Mouse (Mus musculus) C2C12 (cell line): ENCODE results near the gene Dync2li1. TPM values are rescaled to one million over a fixed set of nuclear protein-coding genes. Genes with fewer than 3 reads are reported as not detected.
A peak's percentile ranks its signal among the peaks of the same experiment; 100 is the strongest.

Experiments
- H3K27me3 ChIP-seq: one replicate; pipeline ENCODE4 v1.6.1; 2011; ENCODE audit not compliant: control insufficient read depth, insufficient read depth, insufficient read length
- H3K36me3 ChIP-seq: one replicate; pipeline ENCODE4 v1.6.1; 2011; ENCODE audit not compliant: control insufficient read depth, insufficient read depth
- H3K4me3 ChIP-seq: one replicate; pipeline ENCODE4 v1.5.1; 2011; ENCODE audit warnings: mild to moderate bottlenecking, control low read depth; ENCODE audit not compliant: poor library complexity, insufficient read depth, severe bottlenecking
- H3K79me2 ChIP-seq: one replicate; pipeline ENCODE4 v1.6.1; 2011; ENCODE audit not compliant: control insufficient read depth, insufficient read depth
- H3K79me3 ChIP-seq: one replicate; pipeline ENCODE4 v1.6.1; 2011; ENCODE audit warnings: low read depth, control low read depth
- H3ac ChIP-seq: one replicate; pipeline ENCODE3; 2011; ENCODE audit warnings: low read depth; ENCODE audit not compliant: control insufficient read depth, insufficient read length
- CEBPB ChIP-seq: IDR thresholded peaks from one replicate; pipeline ENCODE4 v1.6.1; 2011; ENCODE audit warnings: low read depth, mild to moderate bottlenecking, control low read depth, moderate library complexity
- CTCF ChIP-seq: IDR thresholded peaks from one replicate; pipeline ENCODE4 v1.5.1; 2011; ENCODE audit not compliant: control insufficient read depth, insufficient read depth, insufficient read length
- FOSL1 ChIP-seq: IDR thresholded peaks from one replicate; pipeline ENCODE4 v1.8.0; 2011; ENCODE audit warnings: mild to moderate bottlenecking, low read length; ENCODE audit not compliant: poor library complexity, insufficient read depth, severe bottlenecking
- MAX ChIP-seq: IDR thresholded peaks from one replicate; pipeline ENCODE4 v1.6.1; 2011; ENCODE audit warnings: mild to moderate bottlenecking, control low read depth
- MYOD1 ChIP-seq: IDR thresholded peaks from one replicate; pipeline ENCODE4 v1.6.1; 2011; ENCODE audit warnings: low read depth; ENCODE audit not compliant: control insufficient read depth, insufficient read length
- MYOG ChIP-seq: IDR thresholded peaks from one replicate; pipeline ENCODE4 v1.6.1; 2011; ENCODE audit not compliant: control insufficient read depth, insufficient read length; ENCODE audit errors: extremely low read depth
- USF1 ChIP-seq: IDR thresholded peaks from one replicate; pipeline ENCODE4 v1.6.1; 2011; ENCODE audit warnings: low read depth, mild to moderate bottlenecking, control low read depth, moderate library complexity
- polyA plus RNA-seq: library from polyadenylated mRNA; unstranded; fragments of >200 nt; fragmentation: generic; extraction: Trizol; gene quantifications from one replicate; pipeline ENCODE4 v1.2.1, GENCODE M21; 2012; ENCODE audit warnings: missing spikeins

The Dync2li1 gene
- polyA plus RNA-seq, 1 experiment, result 4.0 TPM

- Histone ChIP-seq H3K79me3 (no peaks in the 10 kb centered on the region), H3K27me3 (no peaks in the 10 kb centered on the region), H3K4me3 (no peak overlapping the region), H3ac (no peak overlapping the region), H3K79me2 (peaks cover 16% of the 10 kb centered on the region), H3K36me3 (peaks cover 40% of the 10 kb centered on the region)
- TF ChIP-seq CTCF (no peak), MYOG (no peak)
Observed at GRCm38 (mm10) chr17:84581740-84582414, 44.4 kb upstream of the Dync2li1 start.

GRCm38 (mm10) chr17:84584107-84584506 lies 42.2 kb upstream of the Dync2li1 start:
- no peaks in the 10 kb centered on the region for H3K79me3 ChIP-seq
- no peak overlapping the region for H3K4me3 ChIP-seq
- peaks cover 55% of the 10 kb centered on the region for H3K36me3 ChIP-seq
- no peak overlapping the region for H3ac ChIP-seq
- no peak for TF ChIP-seq MYOD1
- no peak for TF ChIP-seq USF1
- TF ChIP-seq CEBPB, result no peak
- no peak for TF ChIP-seq FOSL1
- no peak for TF ChIP-seq CTCF
- no peak for TF ChIP-seq MYOG
- no peak for TF ChIP-seq MAX
- H3K79me2 ChIP-seq, result peaks cover 16% of the 10 kb centered on the region
- no peaks in the 10 kb centered on the region for H3K27me3 ChIP-seq

- no peaks in the 10 kb centered on the region for H3K27me3 ChIP-seq
- peaks cover 57% of the 10 kb centered on the region for H3K36me3 ChIP-seq
- no peak for TF ChIP-seq FOSL1
- TF ChIP-seq CTCF, result no peak
- peak; percentile 97 for TF ChIP-seq MYOD1
- TF ChIP-seq MAX, result peak; percentile 98
- peak; percentile 4 for TF ChIP-seq USF1
- no peak for TF ChIP-seq CEBPB
- TF ChIP-seq MYOG, result no peak
- H3ac ChIP-seq, result no peak overlapping the region
- H3K79me3 ChIP-seq, result no peaks in the 10 kb centered on the region
- no peak overlapping the region for H3K4me3 ChIP-seq
- H3K79me2 ChIP-seq, result peaks cover 8% of the 10 kb centered on the region
Observed at GRCm38 (mm10) chr17:84585104-84585503, 41.2 kb upstream of the Dync2li1 start.

GRCm38 (mm10) chr17:84590065-84590464 lies 36.2 kb upstream of the Dync2li1 start:
- Histone ChIP-seq H3K79me3 (no peaks in the 10 kb centered on the region), H3K36me3 (peaks cover 79% of the 10 kb centered on the region)

GRCm38 (mm10) chr17:84591431-84592150 lies 34.7 kb upstream of the Dync2li1 start:
- Histone ChIP-seq H3K36me3 (peaks cover 83% of the 10 kb centered on the region), H3K27me3 (no peaks in the 10 kb centered on the region), H3ac (no peak overlapping the region), H3K79me3 (no peaks in the 10 kb centered on the region), H3K4me3 (no peak overlapping the region), H3K79me2 (no peaks in the 10 kb centered on the region)
- TF ChIP-seq MYOD1 (no peak), CEBPB (no peak), USF1 (no peak), MAX (no peak), CTCF (no peak), FOSL1 (no peak), MYOG (no peak)

More at GRCm38 (mm10) chr17:84590065-84590464, 36.2 kb upstream of the Dync2li1 start:
- H3K27me3 ChIP-seq, result no peaks in the 10 kb centered on the region
- no peak overlapping the region for H3ac ChIP-seq
- no peak for TF ChIP-seq USF1
- TF ChIP-seq MAX, result no peak
- no peak for TF ChIP-seq MYOG
- TF ChIP-seq CEBPB, result no peak
- TF ChIP-seq FOSL1, result no peak
- TF ChIP-seq CTCF, result no peak
- TF ChIP-seq MYOD1, result no peak
- H3K79me2 ChIP-seq, result no peaks in the 10 kb centered on the region
- H3K4me3 ChIP-seq, result no peak overlapping the region

GRCm38 (mm10) chr17:84596015-84596441 lies 30.3 kb upstream of the Dync2li1 start:
- Histone ChIP-seq H3K79me3 (no peaks in the 10 kb centered on the region), H3K36me3 (peaks cover 78% of the 10 kb centered on the region), H3ac (no peak overlapping the region), H3K79me2 (no peaks in the 10 kb centered on the region), H3K4me3 (no peak overlapping the region), H3K27me3 (no peaks in the 10 kb centered on the region)
- TF ChIP-seq MAX (no peak), CEBPB (no peak), MYOD1 (no peak), FOSL1 (no peak), CTCF (no peak), USF1 (no peak), MYOG (no peak)
